Mouse (Mus musculus) neural tube, embryonic 14.5 days (tissue): ENCODE results near the gene Pex6. TPM values are rescaled to one million over a fixed set of nuclear protein-coding genes. Genes with fewer than 3 reads are reported as not detected.
"Not testable (repeated sequence)": the region's sequence is repeated elsewhere in the genome, so short reads cannot be mapped to it uniquely, and the experiment has no call there.

Experiments
- ATAC-seq: fragments of 200-750 bp; cut with Nextera tagmentation; 2 replicates; pipeline ENCODE4 v1.8.0; 2017; ENCODE audit warnings: low read depth, mild to moderate bottlenecking, moderate TSS enrichment, moderate library complexity
- H3K27ac ChIP-seq: fragments of 300-500 bp; sonication (generic); 2 replicates; pipeline ENCODE4 v1.5.1; 2014; ENCODE audit warnings: low read depth, mild to moderate bottlenecking, control low read depth, low read length, moderate library complexity, mixed read lengths
- H3K27me3 ChIP-seq: fragments of 300-500 bp; sonication (generic); 2 replicates; pipeline ENCODE4 v1.6.1; 2014; ENCODE audit warnings: low read length; ENCODE audit not compliant: control insufficient read depth, insufficient read depth
- H3K36me3 ChIP-seq: fragments of 300-500 bp; sonication (generic); 2 replicates; pipeline ENCODE4 v1.6.1; 2014; ENCODE audit warnings: low read length, mixed read lengths; ENCODE audit not compliant: control insufficient read depth, insufficient read depth
- H3K4me1 ChIP-seq: fragments of 300-500 bp; sonication (generic); 2 replicates; pipeline ENCODE4 v1.6.1; 2014; ENCODE audit warnings: low read length; ENCODE audit not compliant: control insufficient read depth, insufficient read depth
- H3K4me2 ChIP-seq: fragments of 300-500 bp; sonication (generic); 2 replicates; pipeline ENCODE4 v1.6.1; 2014; ENCODE audit warnings: mild to moderate bottlenecking, low read depth, low read length, control low read depth
- H3K4me3 ChIP-seq: fragments of 300-500 bp; sonication (generic); 2 replicates; pipeline ENCODE4 v1.5.1; 2014; ENCODE audit warnings: low read depth, low read length, control low read depth, mixed read lengths
- H3K9ac ChIP-seq: fragments of 300-500 bp; sonication (generic); replicated peaks from 2 replicates; pipeline ENCODE4 v1.6.1; 2014; ENCODE audit warnings: low read depth, mild to moderate bottlenecking, control low read depth, low read length, mixed read lengths
- H3K9me3 ChIP-seq: fragments of 300-500 bp; sonication (generic); 2 replicates; pipeline ENCODE4 v1.6.1; 2016; ENCODE audit warnings: low read length; ENCODE audit not compliant: control insufficient read depth
- WGBS: fragments of 180-500 bp; shearing (Covaris S2); extraction: QIAGEN DNeasy Blood & Tissue Kit; methylation state at CpG from one replicate; pipeline ENCODE4 v1.1.7; 2014; 5-methylcytosine and 5-hydroxymethylcytosine counted together
- polyA plus RNA-seq: library from polyadenylated mRNA; unstranded; fragments of >200 nt; fragmentation: Nextera tagmentation; extraction: Ambion mirVana; gene quantifications from 2 replicates; pipeline ENCODE4 v1.2.1, GENCODE M21; 2014

Gene Pex6
- polyA plus RNA-seq, 1 experiment from 2014 or later: 18.2 TPM

DNA sequence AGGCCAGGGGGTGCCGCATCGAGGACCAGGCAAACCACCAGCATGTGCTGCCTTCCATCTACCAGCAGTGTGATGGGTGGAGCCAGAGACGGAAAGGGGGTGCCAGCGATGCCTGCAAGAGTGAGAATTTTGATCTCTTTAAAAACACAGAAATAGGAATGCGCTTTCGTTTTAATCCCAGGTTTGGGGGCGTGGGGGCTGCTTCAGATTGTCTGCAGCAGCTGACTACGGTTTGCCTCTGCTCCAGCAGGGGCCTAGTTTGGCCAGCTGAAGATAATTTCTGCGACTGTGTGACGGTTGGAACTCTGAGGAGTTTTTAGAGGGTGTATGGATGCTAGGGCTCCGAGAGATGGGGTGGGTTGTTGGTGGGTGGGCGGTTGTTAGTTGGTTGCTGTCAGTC lies 47.5 kb downstream of the Pex6 start:
- Histone ChIP-seq H3K4me1 (no peaks in the 10 kb centered on the region), H3K4me3 (no peak overlapping the region), H3K27me3 (no peaks in the 10 kb centered on the region), H3K9me3 (no peaks in the 10 kb centered on the region), H3K36me3 (no peaks in the 10 kb centered on the region), H3K4me2 (no peak overlapping the region), H3K9ac (no peak overlapping the region), H3K27ac (no peak overlapping the region)
- ATAC-seq: no peak
- 85% methylated on average over 12 of the region's 12 CpGs for WGBS

DNA sequence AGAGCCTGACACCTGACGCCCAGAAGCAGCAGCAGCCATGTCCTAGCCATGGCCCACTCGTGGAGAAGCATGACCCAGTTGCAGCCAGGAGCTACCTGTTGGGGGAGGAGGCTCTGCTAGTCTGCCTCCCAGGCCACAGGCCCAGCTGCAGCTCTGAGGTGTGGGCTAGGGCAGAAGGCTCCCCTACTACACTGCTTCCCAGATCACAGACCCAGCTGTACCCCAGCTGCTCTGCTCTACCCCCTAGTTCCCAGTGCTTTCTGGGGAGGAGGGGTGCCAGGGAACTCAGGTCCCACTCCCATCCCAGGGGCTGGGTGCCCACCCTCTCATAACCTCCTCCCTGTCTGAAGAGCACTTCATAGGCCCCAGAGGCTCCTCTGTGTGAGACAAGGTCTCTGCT lies 52.3 kb downstream of the Pex6 start, which contains the start of gene Ptcra:
TSS of gene Ptcra (minus strand) at position 169 of the 400 bp plus-strand sequence.
- Histone ChIP-seq H3K4me3 (no peak within 1 kb of the TSS), H3K9me3 (no peaks in the 10 kb centered on the region), H3K36me3 (no peaks in the 10 kb centered on the region), H3K9ac (no peak within 1 kb of the TSS), H3K27ac (no peak within 1 kb of the TSS), H3K4me2 (no peak within 1 kb of the TSS), H3K4me1 (no peaks in the 10 kb centered on the region), H3K27me3 (no peaks in the 10 kb centered on the region)
- 60% methylated on average over 2 of the region's 2 CpGs for WGBS
- ATAC-seq: no peak

DNA sequence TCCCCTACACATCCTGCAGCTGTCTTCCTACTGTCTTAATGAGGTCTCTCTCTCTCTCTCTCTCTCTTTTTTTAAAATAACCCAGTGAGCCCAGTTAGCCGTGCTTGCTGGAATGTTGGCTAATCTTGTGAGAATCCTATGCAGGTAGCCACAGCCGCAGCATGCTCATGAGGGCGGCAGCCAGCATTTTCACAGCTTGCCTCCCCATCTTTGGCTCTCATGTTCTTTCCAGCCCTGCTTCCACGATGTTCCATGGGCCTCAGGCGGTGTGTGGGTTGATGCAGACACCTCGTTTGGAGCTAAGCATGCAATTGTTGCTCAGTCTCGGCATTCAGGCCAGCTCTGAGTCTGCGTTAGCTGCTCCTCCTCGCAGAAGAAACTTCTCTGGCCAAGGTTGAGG lies 53.7 kb downstream of the Pex6 start:
- H3K4me1 ChIP-seq, H3K27ac ChIP-seq, H3K36me3 ChIP-seq, H3K4me3 ChIP-seq, ATAC-seq, H3K9ac ChIP-seq, H3K27me3 ChIP-seq, H3K9me3 ChIP-seq, H3K4me2 ChIP-seq: not testable (repeated sequence)
- WGBS: 76% methylated on average over 8 of the region's 9 CpGs

DNA sequence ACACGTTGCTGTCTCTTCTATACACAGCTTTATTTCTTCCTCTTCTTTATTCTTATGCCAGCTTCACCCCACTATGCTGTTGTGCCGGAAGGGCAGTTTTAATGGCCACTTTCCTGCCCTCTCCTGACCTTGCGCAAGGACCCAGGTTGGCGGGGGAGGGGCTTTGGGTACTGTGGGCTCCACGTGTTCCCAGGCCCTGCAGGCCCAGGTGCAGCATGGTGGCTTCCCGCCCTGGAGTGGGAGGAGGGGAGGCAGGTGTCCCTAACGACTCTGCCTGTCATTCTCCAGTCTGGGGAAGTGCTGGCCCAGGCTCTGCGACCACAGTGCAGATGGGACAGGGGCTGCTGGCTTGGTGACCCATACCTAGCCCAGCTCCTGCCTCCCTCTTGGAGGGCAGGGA lies 56.6 kb downstream of the Pex6 start:
- Histone ChIP-seq H3K27me3 (no peaks in the 10 kb centered on the region), H3K9me3 (no peaks in the 10 kb centered on the region), H3K27ac (no peak overlapping the region), H3K4me2 (no peak overlapping the region), H3K9ac (no peak overlapping the region), H3K36me3 (no peaks in the 10 kb centered on the region), H3K4me1 (peaks cover 5% of the 10 kb centered on the region; the same call in 1 of the 2 replicates), H3K4me3 (no peak overlapping the region)
- WGBS: 43% methylated on average over 8 of the region's 8 CpGs
- no peak for ATAC-seq

DNA sequence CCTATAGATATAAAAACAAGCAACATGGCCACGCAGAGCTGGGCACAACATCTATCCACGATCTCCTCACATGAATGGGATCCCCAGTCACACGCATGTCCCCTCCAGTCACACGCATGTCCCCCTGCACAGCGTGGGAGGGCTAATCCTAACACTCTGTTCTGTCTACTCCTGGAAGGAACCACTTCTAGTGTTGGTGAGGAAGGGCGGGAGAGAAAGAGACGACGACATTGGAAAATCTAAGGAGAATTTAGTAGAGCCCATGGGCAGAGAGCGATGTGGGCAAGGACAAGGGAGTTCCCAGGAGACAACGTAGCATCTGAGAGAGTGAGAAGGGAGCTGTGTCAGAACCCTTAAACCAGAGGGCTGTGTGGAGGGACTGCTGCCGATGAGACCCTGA lies 59.3 kb downstream of the Pex6 start:
- Histone ChIP-seq H3K27me3 (no peaks in the 10 kb centered on the region), H3K4me3 (no peak overlapping the region), H3K36me3 (peaks cover 10% of the 10 kb centered on the region), H3K27ac (no peak overlapping the region), H3K4me2 (no peak overlapping the region), H3K9me3 (no peaks in the 10 kb centered on the region), H3K9ac (no peak overlapping the region), H3K4me1 (peaks cover 11% of the 10 kb centered on the region)
- WGBS: 90% methylated on average over 11 of the region's 11 CpGs
- no peak for ATAC-seq

DNA sequence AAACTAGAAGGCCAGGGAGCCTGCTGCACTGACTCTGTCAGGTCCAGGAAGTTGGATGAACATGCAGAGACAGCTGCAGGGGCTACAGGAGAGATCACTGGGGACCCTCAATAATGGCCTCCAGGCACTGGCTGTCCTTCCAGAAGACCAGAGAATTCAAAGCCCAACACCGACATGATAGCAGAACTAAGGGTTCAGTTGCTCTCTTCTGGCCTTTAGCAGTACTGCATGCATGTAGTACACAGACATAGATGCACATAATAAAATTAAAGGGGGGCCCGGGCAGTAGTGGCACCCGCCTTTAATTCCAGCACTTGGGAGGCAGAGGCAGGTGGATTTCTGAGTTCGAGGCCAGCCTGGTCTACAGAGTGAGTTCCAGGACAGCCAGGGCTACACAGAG lies 59.8 kb downstream of the Pex6 start:
- H3K36me3 ChIP-seq: peaks cover 15% of the 10 kb centered on the region
- 85% methylated on average over 4 of the region's 4 CpGs for WGBS
- H3K9me3 ChIP-seq: no peaks in the 10 kb centered on the region
- H3K9ac ChIP-seq: no peak overlapping the region
- H3K4me1 ChIP-seq: peaks cover 11% of the 10 kb centered on the region
- no peak overlapping the region for H3K4me2 ChIP-seq
- no peak for ATAC-seq
- H3K27me3 ChIP-seq: no peaks in the 10 kb centered on the region
- no peak overlapping the region for H3K4me3 ChIP-seq
- no peak overlapping the region for H3K27ac ChIP-seq

DNA sequence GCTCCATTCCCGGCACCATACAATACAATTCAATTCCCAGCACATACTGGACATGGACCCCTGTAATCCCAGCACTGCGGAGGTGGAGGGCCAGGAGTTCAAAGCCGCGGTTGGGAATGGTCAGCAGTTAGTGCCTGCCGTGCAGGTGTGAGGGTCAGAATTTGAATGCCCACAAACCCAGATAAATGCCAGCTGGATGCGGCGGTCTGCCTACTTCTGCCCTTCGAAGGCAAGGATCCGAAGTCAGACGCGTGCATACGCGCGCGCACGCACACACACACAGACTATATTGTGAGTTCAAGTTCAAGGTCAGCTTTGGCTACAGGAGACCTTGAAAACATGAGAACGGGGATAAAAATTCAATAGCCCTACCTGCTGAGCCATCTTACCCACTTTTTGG lies 60.4 kb downstream of the Pex6 start:
- Histone ChIP-seq H3K4me3 (peak overlapping the region; percentile 88), H3K36me3 (peaks cover 20% of the 10 kb centered on the region), H3K4me2 (peak overlapping the region; percentile 95), H3K27ac (peak overlapping the region; percentile 67; the same call in 1 of the 2 replicates), H3K9ac (peak overlapping the region; percentile 62; the same call in 1 of the 2 replicates), H3K4me1 (peaks cover 11% of the 10 kb centered on the region), H3K9me3 (no peaks in the 10 kb centered on the region), H3K27me3 (no peaks in the 10 kb centered on the region)
- ATAC-seq: no peak
- WGBS: 76% methylated on average over 17 of the region's 17 CpGs

DNA sequence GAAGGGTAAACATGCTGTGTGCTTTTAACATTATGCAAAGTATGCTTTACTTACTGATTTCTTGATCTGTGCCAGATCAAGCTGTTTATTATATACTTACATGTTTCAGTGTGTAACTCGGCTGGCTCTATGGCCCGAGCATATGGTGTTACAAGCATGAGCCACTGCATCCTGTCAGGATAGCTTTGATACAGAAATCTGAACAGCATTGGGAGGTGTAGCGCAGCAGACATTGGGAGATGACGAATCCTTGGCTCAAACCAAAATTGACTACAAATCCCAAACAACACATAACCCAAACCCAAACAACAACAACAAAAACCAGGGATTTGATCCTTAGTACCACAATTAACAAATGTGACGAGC lies 60.8 kb downstream of the Pex6 start:
- WGBS: 15% methylated on average over 5 of the region's 5 CpGs
- Histone ChIP-seq H3K9me3 (no peaks in the 10 kb centered on the region), H3K36me3 (peaks cover 22% of the 10 kb centered on the region), H3K4me3 (peak overlapping the region; percentile 88), H3K9ac (peak overlapping the region; percentile 62; the same call in 1 of the 2 replicates), H3K4me1 (peaks cover 11% of the 10 kb centered on the region), H3K4me2 (peak overlapping the region; percentile 95), H3K27ac (peak overlapping the region; percentile 67), H3K27me3 (no peaks in the 10 kb centered on the region)
- ATAC-seq: peak; percentile 25; the same call in 1 of the 2 replicates

DNA sequence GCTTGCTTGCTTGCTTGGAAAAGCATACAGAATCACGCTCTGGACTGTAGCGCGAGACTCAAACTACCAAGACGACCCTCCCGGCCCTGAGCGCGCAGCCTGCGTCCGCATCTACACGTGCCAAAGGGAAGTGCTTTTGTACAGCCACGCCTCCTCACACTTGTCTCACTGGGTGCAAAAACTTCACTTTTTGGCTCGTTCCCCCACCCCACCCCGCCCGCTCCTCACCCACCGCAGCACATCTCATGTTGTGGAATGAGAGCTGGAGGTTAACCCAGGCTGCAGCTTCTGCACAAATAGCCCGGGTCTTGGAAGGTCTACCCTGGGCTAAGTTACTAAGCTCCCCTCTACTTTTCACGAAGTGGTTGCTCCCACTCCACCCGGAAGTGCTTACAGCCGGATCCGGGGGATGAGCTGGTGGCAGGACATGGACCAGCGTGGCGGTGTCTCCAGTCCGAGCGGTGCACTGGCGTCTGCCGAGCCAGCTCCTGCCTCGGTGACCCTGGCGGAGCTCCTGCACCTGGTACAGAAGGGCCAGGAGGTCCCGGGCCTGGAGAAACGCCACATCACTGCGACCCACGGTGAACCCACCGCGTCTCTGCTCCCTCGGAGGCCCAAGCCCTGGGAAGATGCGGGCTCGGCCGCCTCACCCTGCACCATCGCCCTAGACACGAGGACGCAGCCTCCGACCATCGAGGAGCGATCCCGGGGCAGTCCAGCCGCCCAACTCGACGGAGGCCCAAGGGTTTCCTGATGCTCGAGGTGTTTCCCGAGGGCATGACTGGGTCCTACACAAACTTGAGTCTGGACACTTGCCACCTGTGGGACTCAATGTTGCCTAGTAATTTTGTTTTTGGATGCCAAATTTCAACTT lies 61.4 kb downstream of the Pex6 start, which contains the start of gene 2310039H08Rik:
TSS of gene 2310039H08Rik (plus strand) at position 232 of the 874 bp plus-strand sequence.
- ATAC-seq: peak; percentile 93
- Histone ChIP-seq H3K4me2 (peak within 1 kb of the TSS; percentile 95), H3K27me3 (no peaks in the 10 kb centered on the region), H3K4me1 (peaks cover 11% of the 10 kb centered on the region), H3K27ac (peak within 1 kb of the TSS; percentile 67), H3K4me3 (peak within 1 kb of the TSS; percentile 88), H3K9ac (peak within 1 kb of the TSS; percentile 62), H3K36me3 (peaks cover 27% of the 10 kb centered on the region), H3K9me3 (no peaks in the 10 kb centered on the region)
- under 1% methylated on average over 49 of the region's 50 CpGs for WGBS
